Mouse (Mus musculus): ENCODE measurements at regions not wholly inside any gene's neighbourhood (a gene's known extent, or its start where the extent isn't known, plus 50 kb on each side); places are given as distances from the start of the nearest gene placed in this dataset.

GRCm38 (mm10) chr12:93981307-93981706 is 1710.7 kb upstream of the Flrt2 start:
- Histone ChIP-seq H3K36me3 (ENCODE audit: control insufficient read depth, insufficient read depth) (no peaks in the 10 kb centered on the region), H3K4me3 (replicated peaks; ENCODE audit: low read length) (no peak overlapping the region), H3K9ac (replicated peaks; ENCODE audit: low read depth, low read length) (no peak overlapping the region), H3K27ac (ENCODE audit: low read length) (no peak overlapping the region), H3K27me3 (replicated peaks; ENCODE audit: control insufficient read depth, insufficient read depth, low read length) (no peaks in the 10 kb centered on the region), H3K4me1 (replicated peaks; ENCODE audit: control insufficient read depth, insufficient read depth, low read length) (no peaks in the 10 kb centered on the region), H3K9me3 (ENCODE audit: control insufficient read depth, low read length) (no peaks in the 10 kb centered on the region), H3K4me2 (ENCODE audit: low read length) (no peak overlapping the region)
- WGBS: 39% methylated on average over 1 of the region's 1 CpGs
- ATAC-seq: peak; percentile 77; the same call in 1 of the 2 replicates

GRCm38 (mm10) chr12:93991531-93991930 is 1700.5 kb upstream of the Flrt2 start:
- no peak overlapping the region for H3K27ac ChIP-seq (ENCODE audit: low read length)
- 74% methylated on average over 1 of the region's 1 CpGs for WGBS
- H3K4me1 ChIP-seq (replicated peaks; ENCODE audit: control insufficient read depth, insufficient read depth, low read length): no peaks in the 10 kb centered on the region
- no peaks in the 10 kb centered on the region for H3K9me3 ChIP-seq (ENCODE audit: control insufficient read depth, low read length)
- no peak overlapping the region for H3K4me3 ChIP-seq (replicated peaks; ENCODE audit: low read length)
- H3K4me2 ChIP-seq (ENCODE audit: low read length): no peak overlapping the region
- H3K36me3 ChIP-seq (ENCODE audit: control insufficient read depth, insufficient read depth): no peaks in the 10 kb centered on the region
- no peaks in the 10 kb centered on the region for H3K27me3 ChIP-seq (replicated peaks; ENCODE audit: control insufficient read depth, insufficient read depth, low read length)
- H3K9ac ChIP-seq (replicated peaks; ENCODE audit: low read depth, low read length): no peak overlapping the region
- ATAC-seq: no peak

GRCm38 (mm10) chr12:93993875-93994274 is 1698.2 kb upstream of the Flrt2 start:
- Histone ChIP-seq H3K36me3 (ENCODE audit: control insufficient read depth, insufficient read depth) (no peaks in the 10 kb centered on the region), H3K4me1 (replicated peaks; ENCODE audit: control insufficient read depth, insufficient read depth, low read length) (no peaks in the 10 kb centered on the region), H3K27me3 (replicated peaks; ENCODE audit: control insufficient read depth, insufficient read depth, low read length) (no peaks in the 10 kb centered on the region), H3K4me3 (replicated peaks; ENCODE audit: low read length) (no peak overlapping the region), H3K9me3 (ENCODE audit: control insufficient read depth, low read length) (no peaks in the 10 kb centered on the region), H3K9ac (replicated peaks; ENCODE audit: low read depth, low read length) (no peak overlapping the region), H3K4me2 (ENCODE audit: low read length) (no peak overlapping the region), H3K27ac (ENCODE audit: low read length) (no peak overlapping the region)
- 61% methylated on average over 6 of the region's 6 CpGs for WGBS
- peak; percentile 79; the same call in 1 of the 2 replicates for ATAC-seq

DNA sequence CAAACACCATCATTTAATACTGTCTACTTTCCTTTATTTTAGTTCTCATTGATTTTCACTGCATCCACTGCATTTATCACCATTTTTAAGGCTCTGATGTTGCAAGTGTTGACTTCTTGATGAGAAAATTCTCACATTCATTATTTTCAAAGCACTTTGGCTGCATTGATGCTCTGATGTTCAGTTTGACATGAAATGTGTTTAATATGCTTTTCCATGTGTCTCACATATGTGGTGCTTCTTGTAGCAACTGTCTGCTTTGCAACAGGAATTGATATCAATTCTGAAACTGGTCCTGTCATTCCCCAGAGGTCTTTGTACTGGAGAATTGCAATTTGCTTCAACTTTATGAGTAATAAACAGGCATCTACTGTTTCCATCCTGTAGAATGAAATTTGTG is 1676.1 kb upstream of the Flrt2 start:
- Histone ChIP-seq H3K27ac (ENCODE audit: low read length) (no peak overlapping the region), H3K36me3 (ENCODE audit: control insufficient read depth, insufficient read depth) (no peaks in the 10 kb centered on the region), H3K27me3 (replicated peaks; ENCODE audit: control insufficient read depth, insufficient read depth, low read length) (no peaks in the 10 kb centered on the region), H3K4me2 (ENCODE audit: low read length) (no peak overlapping the region), H3K9ac (replicated peaks; ENCODE audit: low read depth, low read length) (no peak overlapping the region), H3K4me3 (replicated peaks; ENCODE audit: low read length) (no peak overlapping the region), H3K4me1 (replicated peaks; ENCODE audit: control insufficient read depth, insufficient read depth, low read length) (no peaks in the 10 kb centered on the region), H3K9me3 (ENCODE audit: control insufficient read depth, low read length) (no peaks in the 10 kb centered on the region)
- no peak for ATAC-seq

DNA sequence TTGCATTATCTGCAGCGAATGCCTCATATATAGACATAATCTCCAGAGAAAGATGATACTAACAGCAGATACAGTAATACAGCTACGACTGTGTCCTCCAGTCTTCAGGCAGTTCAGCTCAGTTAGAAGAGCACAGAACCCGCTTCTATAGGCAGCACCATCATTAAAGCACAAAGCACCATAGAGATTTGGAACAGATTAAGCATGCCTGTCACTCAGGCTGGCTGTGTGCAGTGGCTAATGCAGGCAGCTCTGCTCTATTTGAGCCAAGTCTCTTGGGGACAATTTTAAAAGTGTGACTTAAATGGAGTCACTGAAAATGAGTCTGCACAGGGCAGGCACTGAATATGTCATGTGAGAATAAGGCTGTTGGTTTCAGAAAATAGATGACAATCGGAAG is 1660.7 kb upstream of the Flrt2 start:
- H3K9ac ChIP-seq (replicated peaks; ENCODE audit: low read depth, low read length): no peak overlapping the region
- H3K4me3 ChIP-seq (replicated peaks; ENCODE audit: low read length): no peak overlapping the region
- H3K27me3 ChIP-seq (replicated peaks; ENCODE audit: control insufficient read depth, insufficient read depth, low read length): no peaks in the 10 kb centered on the region
- no peak overlapping the region for H3K27ac ChIP-seq (ENCODE audit: low read length)
- 49% methylated on average over 4 of the region's 4 CpGs for WGBS
- peak; percentile 69 for ATAC-seq
- no peaks in the 10 kb centered on the region for H3K9me3 ChIP-seq (ENCODE audit: control insufficient read depth, low read length)
- no peaks in the 10 kb centered on the region for H3K4me1 ChIP-seq (replicated peaks; ENCODE audit: control insufficient read depth, insufficient read depth, low read length)
- H3K36me3 ChIP-seq (ENCODE audit: control insufficient read depth, insufficient read depth): no peaks in the 10 kb centered on the region
- no peak overlapping the region for H3K4me2 ChIP-seq (ENCODE audit: low read length)

- Histone ChIP-seq H3K9me3 (ENCODE audit: control insufficient read depth, low read length) (no peaks in the 10 kb centered on the region), H3K27me3 (replicated peaks; ENCODE audit: control insufficient read depth, insufficient read depth, low read length) (no peaks in the 10 kb centered on the region), H3K9ac (replicated peaks; ENCODE audit: low read depth, low read length) (no peak overlapping the region), H3K4me2 (ENCODE audit: low read length) (no peak overlapping the region), H3K4me3 (replicated peaks; ENCODE audit: low read length) (no peak overlapping the region), H3K27ac (ENCODE audit: low read length) (no peak overlapping the region), H3K36me3 (ENCODE audit: control insufficient read depth, insufficient read depth) (no peaks in the 10 kb centered on the region), H3K4me1 (replicated peaks; ENCODE audit: control insufficient read depth, insufficient read depth, low read length) (0 out of 2 replicates have a peak, but pooled peaks cover 3% of the 10 kb centered on the region)
- WGBS: 18% methylated on average over 2 of the region's 2 CpGs
- peak; percentile 91 for ATAC-seq
Observed at GRCm38 (mm10) chr12:94047972-94048371, 1644.1 kb upstream of the Flrt2 start.

DNA sequence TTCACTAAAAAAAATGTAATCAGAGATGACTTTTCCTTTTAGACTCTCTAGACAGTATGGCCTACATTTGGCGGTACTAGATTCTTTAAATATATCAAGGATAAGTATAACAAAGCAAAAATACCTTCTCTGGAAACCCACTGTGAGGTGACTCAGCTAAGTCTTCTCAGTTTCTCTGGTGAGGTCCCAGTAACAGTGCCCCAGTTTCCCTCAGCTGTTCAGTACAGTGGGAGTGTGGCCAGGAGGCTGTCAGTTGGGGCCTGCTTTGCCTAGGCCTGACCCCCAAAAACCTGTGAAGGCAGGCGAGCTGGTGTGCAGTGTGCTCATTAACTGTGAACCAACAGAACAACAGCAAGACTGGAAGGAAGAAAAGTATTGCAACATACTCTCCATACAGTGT is 1634.3 kb upstream of the Flrt2 start:
- Histone ChIP-seq H3K9ac (replicated peaks; ENCODE audit: low read depth, low read length) (no peak overlapping the region), H3K9me3 (ENCODE audit: control insufficient read depth, low read length) (no peaks in the 10 kb centered on the region), H3K4me2 (ENCODE audit: low read length) (no peak overlapping the region), H3K36me3 (ENCODE audit: control insufficient read depth, insufficient read depth) (no peaks in the 10 kb centered on the region), H3K4me1 (replicated peaks; ENCODE audit: control insufficient read depth, insufficient read depth, low read length) (0 out of 2 replicates have a peak, but pooled peaks cover 3% of the 10 kb centered on the region), H3K4me3 (replicated peaks; ENCODE audit: low read length) (no peak overlapping the region), H3K27ac (ENCODE audit: low read length) (no peak overlapping the region), H3K27me3 (replicated peaks; ENCODE audit: control insufficient read depth, insufficient read depth, low read length) (no peaks in the 10 kb centered on the region)
- WGBS: 84% methylated on average over 2 of the region's 2 CpGs
- no peak for ATAC-seq

GRCm38 (mm10) chr12:94059641-94060040 is 1632.4 kb upstream of the Flrt2 start:
- H3K4me3 ChIP-seq (replicated peaks; ENCODE audit: low read length): no peak overlapping the region
- no peak overlapping the region for H3K4me2 ChIP-seq (ENCODE audit: low read length)
- 0 out of 2 replicates have a peak, but pooled peaks cover 3% of the 10 kb centered on the region for H3K4me1 ChIP-seq (replicated peaks; ENCODE audit: control insufficient read depth, insufficient read depth, low read length)
- no peak overlapping the region for H3K27ac ChIP-seq (ENCODE audit: low read length)
- H3K9ac ChIP-seq (replicated peaks; ENCODE audit: low read depth, low read length): no peak overlapping the region
- H3K36me3 ChIP-seq (ENCODE audit: control insufficient read depth, insufficient read depth): no peaks in the 10 kb centered on the region
- 94% methylated on average over 6 of the region's 6 CpGs for WGBS
- no peak for ATAC-seq
- no peaks in the 10 kb centered on the region for H3K27me3 ChIP-seq (replicated peaks; ENCODE audit: control insufficient read depth, insufficient read depth, low read length)
- no peaks in the 10 kb centered on the region for H3K9me3 ChIP-seq (ENCODE audit: control insufficient read depth, low read length)

- H3K27me3 ChIP-seq (replicated peaks; ENCODE audit: control insufficient read depth, insufficient read depth, low read length): no peaks in the 10 kb centered on the region
- H3K4me2 ChIP-seq (ENCODE audit: low read length): no peak overlapping the region
- H3K4me3 ChIP-seq (replicated peaks; ENCODE audit: low read length): no peak overlapping the region
- 0 out of 2 replicates have a peak, but pooled peaks cover 3% of the 10 kb centered on the region for H3K4me1 ChIP-seq (replicated peaks; ENCODE audit: control insufficient read depth, insufficient read depth, low read length)
- H3K9me3 ChIP-seq (ENCODE audit: control insufficient read depth, low read length): no peaks in the 10 kb centered on the region
- H3K36me3 ChIP-seq (ENCODE audit: control insufficient read depth, insufficient read depth): no peaks in the 10 kb centered on the region
- WGBS: 64% methylated on average over 2 of the region's 2 CpGs
- H3K9ac ChIP-seq (replicated peaks; ENCODE audit: low read depth, low read length): no peak overlapping the region
- ATAC-seq: peak; percentile 63
- no peak overlapping the region for H3K27ac ChIP-seq (ENCODE audit: low read length)
Observed at GRCm38 (mm10) chr12:94060336-94060735, 1631.7 kb upstream of the Flrt2 start.

DNA sequence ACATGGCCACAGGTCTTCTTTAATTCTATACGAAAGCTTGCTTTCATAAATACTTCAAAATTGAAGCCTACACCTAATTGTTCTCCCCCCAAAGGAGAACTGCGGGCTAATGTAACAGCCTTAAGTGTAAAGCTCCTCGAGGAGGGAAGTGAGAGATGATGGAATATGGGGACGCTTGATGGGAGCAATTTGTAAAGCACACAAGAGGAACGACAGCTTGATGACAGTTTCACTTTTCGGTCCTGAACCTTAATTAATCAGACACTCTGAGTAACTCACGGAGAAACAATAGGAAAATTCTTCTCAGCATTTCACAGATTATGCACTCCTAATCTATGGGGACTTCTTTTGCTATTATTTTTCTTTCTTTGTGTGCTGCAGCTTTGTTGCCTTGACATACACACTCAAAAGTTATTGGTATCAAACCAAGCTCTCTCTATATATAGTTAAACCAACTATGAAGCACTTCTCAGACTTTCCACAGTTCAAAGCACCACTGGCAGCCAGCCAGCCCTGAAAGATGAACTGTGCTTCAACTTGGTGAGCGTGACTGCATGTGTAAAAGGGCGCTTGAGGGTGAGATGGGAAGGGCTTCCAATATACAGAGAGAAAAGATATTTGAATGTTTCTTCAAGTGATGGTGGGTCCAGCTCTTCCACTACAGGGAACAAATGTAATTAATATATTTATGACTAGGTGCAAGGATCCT is 1625.4 kb upstream of the Flrt2 start:
- ATAC-seq: no peak
- 24% methylated on average over 9 of the region's 9 CpGs for WGBS
- no peak overlapping the region for H3K4me2 ChIP-seq (ENCODE audit: low read length)

More for the DNA sequence above, 1625.4 kb upstream of the Flrt2 start:
- Histone ChIP-seq H3K4me1 (replicated peaks; ENCODE audit: control insufficient read depth, insufficient read depth, low read length) (no peaks in the 10 kb centered on the region), H3K27ac (ENCODE audit: low read length) (no peak overlapping the region), H3K9me3 (ENCODE audit: control insufficient read depth, low read length) (no peaks in the 10 kb centered on the region), H3K36me3 (ENCODE audit: control insufficient read depth, insufficient read depth) (no peaks in the 10 kb centered on the region), H3K27me3 (replicated peaks; ENCODE audit: control insufficient read depth, insufficient read depth, low read length) (no peaks in the 10 kb centered on the region), H3K4me3 (replicated peaks; ENCODE audit: low read length) (no peak overlapping the region), H3K9ac (replicated peaks; ENCODE audit: low read depth, low read length) (no peak overlapping the region)

Data from forebrain, embryonic 16.5 days (tissue).